Mouse (Mus musculus): ENCODE data around the gene Slc7a10. TPM values are rescaled to one million over a fixed set of nuclear protein-coding genes. Genes with fewer than 3 reads are reported as not detected.

Slc7a10 gene
- 0.26 and 0.28 TPM in 2 replicates for polyA plus RNA-seq (2015; fragmentation: Nextera tagmentation; extraction: Ambion mirVana)

DNA sequence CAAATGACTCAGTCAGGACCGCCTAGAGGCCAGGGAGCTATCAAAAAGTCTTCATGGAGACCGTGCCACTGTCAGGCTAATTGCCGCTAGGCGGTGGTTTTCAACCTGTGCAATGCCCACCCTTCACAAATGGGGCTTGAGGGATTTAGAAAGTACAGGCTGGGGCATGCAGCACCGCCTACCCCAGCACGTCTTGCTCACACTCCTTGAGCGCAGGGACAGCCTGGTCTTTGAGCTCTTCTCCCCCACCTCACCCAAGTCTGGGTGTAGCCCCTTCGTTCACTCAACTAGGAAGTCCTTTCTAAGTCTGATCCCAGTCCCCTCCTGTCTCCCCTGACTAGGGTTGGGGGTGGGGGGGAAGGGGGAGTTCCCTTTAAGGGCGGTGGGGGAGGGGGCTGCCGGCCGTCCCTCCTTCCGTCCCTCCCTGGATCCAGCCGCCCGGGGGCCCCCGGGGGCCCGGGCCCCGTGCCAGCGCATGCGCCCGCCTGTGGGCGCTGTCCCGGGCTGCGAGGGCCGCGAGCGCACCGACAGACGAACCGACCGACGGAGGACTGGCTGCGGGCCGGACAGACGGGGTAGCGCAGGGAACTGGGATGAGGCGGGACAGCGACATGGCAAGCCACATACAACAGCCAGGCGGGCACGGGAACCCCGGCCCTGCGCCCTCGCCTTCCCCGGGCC lies at the start of gene Slc7a10:
Slc7a10 (plus strand) TSS at position 497 of the 681 bp plus-strand sequence.
- DNase-seq (ENCODE audit: low spot score) (peak; percentile 4), ATAC-seq (replicated peaks; ENCODE audit: low FRiP score, low read depth) (no peak)
- Histone ChIP-seq H3K4me2 (ENCODE audit: low read length) (peak within 1 kb of the TSS; percentile 65), H3K27me3 (ENCODE audit: insufficient read depth, low read length) (peaks cover 32% of the 10 kb centered on the region), H3K27ac (no peak within 1 kb of the TSS), H3K9ac (ENCODE audit: low read depth, low read length) (peak within 1 kb of the TSS; percentile 37; the same call in 1 of the 2 replicates), H3K4me3 (replicated peaks; ENCODE audit: low read depth, low read length) (peak within 1 kb of the TSS; percentile 34), H3K9me3 (replicated peaks; ENCODE audit: low read length) (no peaks in the 10 kb centered on the region), H3K4me1 (replicated peaks; ENCODE audit: insufficient read depth, low read length) (peaks cover 10% of the 10 kb centered on the region), H3K36me3 (ENCODE audit: insufficient read depth, low read length) (no peaks in the 10 kb centered on the region)
- TF ChIP-seq CTCF (IDR thresholded peaks at IDR 0.05; ENCODE audit: low read depth), result no peak
- WGBS, result 2% methylated on average over 43 of the region's 43 CpGs

DNA sequence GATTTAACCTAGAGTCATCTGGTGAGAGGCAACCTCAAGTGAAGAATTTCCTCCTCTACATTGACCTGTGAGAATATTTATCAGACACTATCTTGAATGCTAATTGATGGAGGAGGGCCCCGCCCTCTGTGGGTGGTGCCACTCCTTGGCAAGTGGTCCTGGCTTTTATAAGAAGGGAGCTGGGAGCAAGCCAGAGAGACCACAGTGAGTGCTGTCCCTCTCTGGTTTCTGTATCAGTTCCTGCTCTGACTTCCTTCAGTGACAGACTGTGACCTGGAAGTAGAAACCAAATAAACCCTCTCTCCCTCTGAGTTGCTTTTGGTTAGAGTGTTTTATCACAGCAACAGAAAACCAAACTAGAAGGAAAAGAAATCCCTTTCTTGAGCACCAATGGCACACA lies 48.7 kb upstream of the Slc7a10 start:
- peaks cover 7% of the 10 kb centered on the region; the same call in 1 of the 2 replicates for H3K4me1 ChIP-seq (replicated peaks; ENCODE audit: insufficient read depth, low read length)
- H3K9me3 ChIP-seq (replicated peaks; ENCODE audit: low read length), result no peaks in the 10 kb centered on the region
- WGBS, result 86% methylated on average over 1 of the region's 1 CpGs
- no peak for TF ChIP-seq CTCF (IDR thresholded peaks at IDR 0.05; ENCODE audit: low read depth)
- no peak for ATAC-seq (replicated peaks; ENCODE audit: low FRiP score, low read depth)
- H3K27ac ChIP-seq, result no peak overlapping the region
- H3K4me3 ChIP-seq (replicated peaks; ENCODE audit: low read depth, low read length), result no peak overlapping the region
- no peaks in the 10 kb centered on the region for H3K27me3 ChIP-seq (ENCODE audit: insufficient read depth, low read length)
- no peak overlapping the region for H3K4me2 ChIP-seq (ENCODE audit: low read length)
- DNase-seq (ENCODE audit: low spot score), result no peak
- H3K9ac ChIP-seq (ENCODE audit: low read depth, low read length), result no peak overlapping the region
- no peaks in the 10 kb centered on the region for H3K36me3 ChIP-seq (ENCODE audit: insufficient read depth, low read length)

GRCm38 (mm10) chr7:35138481-35138880 lies 47.7 kb upstream of the Slc7a10 start:
- H3K27me3 ChIP-seq (ENCODE audit: insufficient read depth, low read length), result no peaks in the 10 kb centered on the region
- H3K9ac ChIP-seq (ENCODE audit: low read depth, low read length), result no peak overlapping the region
- no peak overlapping the region for H3K4me3 ChIP-seq (replicated peaks; ENCODE audit: low read depth, low read length)
- H3K36me3 ChIP-seq (ENCODE audit: insufficient read depth, low read length), result no peaks in the 10 kb centered on the region
- no peak for TF ChIP-seq CTCF (IDR thresholded peaks at IDR 0.05; ENCODE audit: low read depth)
- no peak for DNase-seq (ENCODE audit: low spot score)
- H3K9me3 ChIP-seq (replicated peaks; ENCODE audit: low read length), result no peaks in the 10 kb centered on the region
- 56% methylated on average over 4 of the region's 4 CpGs for whole genome bisulfite sequencing
- no peak overlapping the region for H3K27ac ChIP-seq
- peaks cover 7% of the 10 kb centered on the region; the same call in 1 of the 2 replicates for H3K4me1 ChIP-seq (replicated peaks; ENCODE audit: insufficient read depth, low read length)
- no peak for ATAC-seq (replicated peaks; ENCODE audit: low FRiP score, low read depth)
- H3K4me2 ChIP-seq (ENCODE audit: low read length), result no peak overlapping the region

DNA sequence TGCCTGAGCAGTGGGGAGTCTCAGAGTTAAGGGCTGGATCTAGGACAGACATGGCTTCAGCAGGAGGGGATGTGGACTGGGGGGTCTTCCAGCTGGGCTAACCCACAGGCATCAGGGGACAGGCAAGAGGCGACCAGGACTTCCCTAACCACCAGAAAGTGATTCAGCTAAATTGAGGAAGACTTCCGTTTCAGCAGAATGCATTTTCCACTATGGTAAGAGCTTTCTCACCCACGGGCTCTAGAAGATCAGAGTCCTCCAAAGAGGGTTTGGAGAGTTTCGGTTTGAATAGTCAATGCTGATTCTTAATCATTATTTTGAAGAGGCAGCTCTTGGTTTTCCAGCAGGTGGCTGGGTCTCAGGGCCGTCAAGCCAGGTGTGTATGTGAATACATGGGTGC lies 46.3 kb upstream of the Slc7a10 start:
- Histone ChIP-seq H3K9ac (ENCODE audit: low read depth, low read length) (no peak overlapping the region), H3K4me3 (replicated peaks; ENCODE audit: low read depth, low read length) (no peak overlapping the region), H3K27ac (no peak overlapping the region), H3K4me2 (ENCODE audit: low read length) (no peak overlapping the region), H3K4me1 (replicated peaks; ENCODE audit: insufficient read depth, low read length) (peaks cover 7% of the 10 kb centered on the region; the same call in 1 of the 2 replicates), H3K27me3 (ENCODE audit: insufficient read depth, low read length) (no peaks in the 10 kb centered on the region), H3K9me3 (replicated peaks; ENCODE audit: low read length) (no peaks in the 10 kb centered on the region), H3K36me3 (ENCODE audit: insufficient read depth, low read length) (no peaks in the 10 kb centered on the region)
- WGBS, result 88% methylated on average over 5 of the region's 5 CpGs
- no peak for TF ChIP-seq CTCF (IDR thresholded peaks at IDR 0.05; ENCODE audit: low read depth)
- ATAC-seq (replicated peaks; ENCODE audit: low FRiP score, low read depth) (no peak), DNase-seq (ENCODE audit: low spot score) (no peak)

- Histone ChIP-seq H3K27me3 (ENCODE audit: insufficient read depth, low read length) (no peaks in the 10 kb centered on the region), H3K4me1 (replicated peaks; ENCODE audit: insufficient read depth, low read length) (peaks cover 12% of the 10 kb centered on the region; the same call in 1 of the 2 replicates), H3K4me2 (ENCODE audit: low read length) (no peak overlapping the region), H3K9me3 (replicated peaks; ENCODE audit: low read length) (no peaks in the 10 kb centered on the region), H3K9ac (ENCODE audit: low read depth, low read length) (no peak overlapping the region), H3K4me3 (replicated peaks; ENCODE audit: low read depth, low read length) (no peak overlapping the region), H3K27ac (peak overlapping the region; percentile 25; the same call in 1 of the 2 replicates), H3K36me3 (ENCODE audit: insufficient read depth, low read length) (no peaks in the 10 kb centered on the region)
- ATAC-seq (replicated peaks; ENCODE audit: low FRiP score, low read depth) (no peak), DNase-seq (ENCODE audit: low spot score) (peak; percentile 42)
- TF ChIP-seq CTCF (IDR thresholded peaks at IDR 0.05; ENCODE audit: low read depth), result no peak
- 53% methylated on average over 5 of the region's 5 CpGs for WGBS
Measured at GRCm38 (mm10) chr7:35141519-35141918, 44.7 kb upstream of the Slc7a10 start.

GRCm38 (mm10) chr7:35142522-35142921 lies 43.7 kb upstream of the Slc7a10 start:
- H3K27ac ChIP-seq, result no peak overlapping the region
- 77% methylated on average over 8 of the region's 8 CpGs for WGBS
- H3K27me3 ChIP-seq (ENCODE audit: insufficient read depth, low read length), result no peaks in the 10 kb centered on the region
- DNase-seq (ENCODE audit: low spot score) (no peak), ATAC-seq (replicated peaks; ENCODE audit: low FRiP score, low read depth) (no peak)
- H3K4me1 ChIP-seq (replicated peaks; ENCODE audit: insufficient read depth, low read length), result peaks cover 12% of the 10 kb centered on the region; the same call in 1 of the 2 replicates
- no peak for TF ChIP-seq CTCF (IDR thresholded peaks at IDR 0.05; ENCODE audit: low read depth)
- H3K9me3 ChIP-seq (replicated peaks; ENCODE audit: low read length), result no peaks in the 10 kb centered on the region
- H3K4me3 ChIP-seq (replicated peaks; ENCODE audit: low read depth, low read length), result no peak overlapping the region
- H3K9ac ChIP-seq (ENCODE audit: low read depth, low read length), result no peak overlapping the region
- H3K36me3 ChIP-seq (ENCODE audit: insufficient read depth, low read length), result no peaks in the 10 kb centered on the region
- no peak overlapping the region for H3K4me2 ChIP-seq (ENCODE audit: low read length)
